Mouse (Mus musculus): ENCODE results near the gene Tas2r120.
"Not testable (repeated sequence)": the region's sequence is repeated elsewhere in the genome, so short reads cannot be mapped to it uniquely, and the experiment has no call there.

Tas2r120 gene

DNA sequence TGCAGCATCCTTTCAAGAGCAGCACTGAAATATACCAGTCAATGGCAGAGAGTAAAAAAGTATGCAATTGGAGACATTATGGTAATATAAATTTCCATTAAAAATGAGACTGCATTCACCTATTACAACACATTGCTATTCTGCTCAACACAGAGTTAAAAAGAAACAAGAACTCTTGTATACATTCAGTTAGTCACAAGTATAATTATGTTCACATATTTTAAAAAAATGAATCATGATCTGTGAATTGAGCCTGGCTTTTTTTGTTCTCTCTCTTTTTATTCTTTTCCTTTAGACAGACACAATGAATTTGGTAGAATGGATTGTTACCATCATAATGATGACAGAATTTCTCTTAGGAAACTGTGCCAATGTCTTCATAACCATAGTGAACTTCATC lies at the start of gene Tas2r120:
TSS of gene Tas2r120 (plus strand) at position 301 of the 400 bp plus-strand sequence.
- no peak for DNase-seq

DNA sequence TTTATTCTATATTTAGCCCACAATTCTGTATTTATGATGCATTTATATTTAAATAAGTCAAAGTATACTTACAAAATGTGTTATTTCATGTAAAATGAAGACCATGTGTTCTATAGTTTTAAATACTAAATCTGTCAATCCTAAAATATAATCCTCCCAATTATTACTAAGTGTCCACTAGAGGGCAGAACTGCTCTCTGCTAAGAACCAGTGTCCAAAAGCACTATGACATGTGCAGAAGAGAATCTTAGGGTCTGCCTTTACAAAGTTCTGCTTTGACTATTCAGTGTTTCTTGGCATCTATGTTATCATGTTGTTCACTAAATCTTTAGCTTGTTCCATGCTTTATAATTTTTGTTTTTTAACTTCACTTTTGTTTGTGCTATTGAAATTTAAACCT lies 7.4 kb upstream of the Tas2r120 start:
- no peak for DNase-seq

DNA sequence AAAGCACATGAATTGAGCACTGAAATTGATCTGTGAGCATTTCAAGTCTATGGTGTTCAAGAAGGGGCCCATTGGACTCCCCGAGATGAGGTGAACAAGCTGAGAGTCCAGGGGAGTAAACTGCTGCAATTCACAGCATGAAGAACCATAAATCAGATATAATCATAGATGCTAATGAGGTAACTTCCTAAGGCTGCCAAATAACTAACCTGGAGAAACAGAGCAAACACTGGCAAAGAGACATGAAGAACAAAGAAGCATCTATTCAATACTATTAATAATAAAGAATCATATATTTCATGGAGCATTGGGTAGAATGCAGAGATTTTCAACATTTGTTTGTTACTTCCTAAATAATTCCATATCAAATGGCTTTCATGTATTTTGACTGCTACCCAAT lies 5.3 kb upstream of the Tas2r120 start, which contains the start of gene A630073D07Rik:
TSS of gene A630073D07Rik (minus strand) at position 101 of the 400 bp plus-strand sequence.
- DNase-seq, result no peak

DNA sequence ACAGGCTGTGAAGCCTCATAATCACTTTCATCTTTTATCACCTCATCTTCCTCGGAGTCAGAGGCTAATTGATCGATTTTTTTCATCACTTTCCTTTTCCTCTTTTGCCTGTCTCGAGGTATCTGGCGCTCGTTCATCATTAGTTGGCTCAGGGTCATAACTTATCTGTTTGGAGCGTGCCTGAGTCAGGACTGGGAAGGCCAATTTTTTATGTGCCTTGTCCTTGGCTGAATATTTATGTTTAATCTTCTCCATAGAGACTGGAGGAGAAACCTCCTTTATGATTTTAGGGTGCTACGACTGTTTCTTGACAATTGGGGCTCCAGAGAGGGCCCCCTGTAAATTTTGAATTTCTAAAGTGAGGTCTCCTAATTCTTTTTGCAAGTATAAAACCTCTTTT lies 34.8 kb downstream of the Tas2r120 start:
- not testable (repeated sequence) for DNase-seq

DNA sequence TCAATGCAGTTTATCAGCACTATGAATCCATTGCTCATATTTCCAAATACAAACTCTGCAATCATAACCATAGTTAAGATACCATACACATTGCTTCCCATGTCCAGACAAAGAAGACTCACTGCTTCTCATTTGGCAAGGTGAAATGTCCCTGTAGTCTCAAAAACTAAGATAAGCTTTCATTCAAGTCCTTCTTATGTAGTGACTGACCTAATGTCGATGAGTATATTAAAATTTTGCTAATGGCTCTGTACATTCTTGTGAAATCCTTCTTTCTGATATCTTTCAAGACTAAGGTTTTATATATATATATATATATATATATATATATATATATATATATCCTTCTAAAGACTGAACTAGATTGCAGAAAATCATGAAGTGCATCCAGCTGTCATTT lies 44.2 kb downstream of the Tas2r120 start, which contains the start of gene Tas2r121:
TSS of gene Tas2r121 (minus strand) at position 101 of the 400 bp plus-strand sequence.
- no peak for DNase-seq
